Mouse (Mus musculus) stomach, postnatal 0 days (tissue): ENCODE measurements around the gene Gatad1.

Source experiments
- CTCF ChIP-seq: IDR thresholded peaks from 2 replicates; pipeline ENCODE4 v1.5.1; 2016; ENCODE audit warnings: antibody characterized with exemption, low read depth, mild to moderate bottlenecking, moderate library complexity
- EP300 ChIP-seq: optimal IDR thresholded peaks from 2 replicates; pipeline ENCODE3; 2016; ENCODE audit warnings: antibody characterized with exemption

DNA sequence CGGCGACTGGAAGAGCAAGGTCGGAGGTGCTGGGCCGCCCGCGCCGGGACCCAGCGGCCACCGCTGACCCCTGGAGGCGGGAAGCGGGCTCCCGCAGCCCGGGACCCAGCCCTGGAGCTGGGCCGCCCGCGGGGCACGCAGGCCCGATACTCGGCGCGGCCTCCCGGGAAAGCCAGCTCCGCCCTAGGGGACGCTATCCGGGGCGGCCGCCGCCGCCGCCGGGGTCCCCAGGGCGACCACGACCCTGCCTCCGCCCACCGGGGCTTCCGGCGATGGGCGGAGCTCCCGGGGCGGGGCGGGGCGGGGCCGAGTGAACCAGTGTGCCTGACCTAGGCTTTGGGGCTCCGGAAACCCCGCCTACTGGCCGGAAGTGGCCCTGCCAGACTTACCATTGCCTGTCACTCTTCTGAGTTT lies 9.3 kb downstream of the Gatad1 start:
- peak; percentile 34; the same call in 1 of the 2 replicates for TF ChIP-seq CTCF
- TF ChIP-seq EP300: no peak
